ENCODE assay signal across 8 mouse cellular contexts in the genomic region with DNA sequence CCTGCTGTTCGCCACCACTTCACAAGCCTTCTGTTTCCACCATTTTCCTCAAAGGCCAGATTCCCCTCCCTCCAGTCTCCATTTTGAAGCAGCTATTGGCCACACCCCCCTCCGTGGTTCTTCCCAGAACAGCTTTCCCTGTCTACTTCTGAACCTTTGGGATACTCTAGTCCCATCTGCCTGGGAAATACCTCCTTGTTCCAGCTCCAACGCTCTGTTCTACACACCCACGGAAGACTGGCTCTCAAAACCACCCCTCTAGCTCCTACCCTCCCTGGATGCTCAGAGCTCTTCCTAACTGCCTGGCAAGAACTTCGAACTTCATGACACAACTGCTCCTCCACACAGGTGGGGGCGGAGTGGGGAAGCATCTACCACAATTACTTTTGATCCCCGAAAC. TPM values are rescaled to one million over a fixed set of nuclear protein-coding genes. Genes with fewer than 3 reads are reported as not detected.
DNase-seq lines count a peak whose midpoint lies in the region; ATAC-seq and TF ChIP-seq lines count a peak whose summit lies in the region.

No protein-coding gene starts in this region.

- H3K4me3 ChIP-seq in cerebellum, adult 2 months (replicated peaks; ENCODE audit: insufficient read depth, low read depth, low read length) = no peak overlapping the region
- H3K4me3 ChIP-seq in intestine, embryonic 15.5 days (replicated peaks) = 0 out of 2 replicates have a peak overlapping the region, but pooled peaks have one; percentile 3
- peak overlapping the region; percentile 64 for H3K4me3 ChIP-seq in midbrain, embryonic 10.5 days

- TF ChIP-seq CTCF in cerebellum, adult 2 months (IDR thresholded peaks at IDR 0.05; ENCODE audit: borderline replicate concordance, insufficient read depth, low read depth, low read length) = no peak
- TF ChIP-seq CTCF in brain, embryonic 14.5 days (IDR thresholded peaks at IDR 0.05; ENCODE audit: borderline replicate concordance, extremely low read depth, insufficient read depth, insufficient read length) = no peak

- peaks cover 6% of the 10 kb centered on the region for H3K4me1 ChIP-seq in cerebellum, adult 2 months (ENCODE audit: control insufficient read depth, insufficient read depth, low read length)
- peaks cover 38% of the 10 kb centered on the region for H3K4me1 ChIP-seq in intestine, embryonic 15.5 days (replicated peaks)
- peaks cover 49% of the 10 kb centered on the region for H3K4me1 ChIP-seq in midbrain, embryonic 10.5 days

- H3K4me2 ChIP-seq in intestine, embryonic 15.5 days (replicated peaks) = peak overlapping the region; percentile 77

- no peak for TF ChIP-seq POLR2A in cerebellum, adult 2 months (IDR thresholded peaks at IDR 0.05; ENCODE audit: borderline replicate concordance, insufficient read depth, low read length)
- TF ChIP-seq POLR2A in brain, embryonic 14.5 days (IDR thresholded peaks at IDR 0.05; ENCODE audit: borderline replicate concordance, extremely low read depth, insufficient read depth, insufficient read length, poor library complexity, severe bottlenecking) = no peak

- no peak for ATAC-seq in intestine, embryonic 15.5 days

- no peaks in the 10 kb centered on the region for H3K27me3 ChIP-seq in cerebellum, adult 2 months (ENCODE audit: control insufficient read depth, insufficient read depth, low read length)
- no peaks in the 10 kb centered on the region for H3K27me3 ChIP-seq in intestine, embryonic 15.5 days (replicated peaks)
- H3K27me3 ChIP-seq in midbrain, embryonic 10.5 days (ENCODE audit: low read depth, poor library complexity, severe bottlenecking) = no peaks in the 10 kb centered on the region

- H3K9me3 ChIP-seq in intestine, embryonic 15.5 days = no peaks in the 10 kb centered on the region
- H3K9me3 ChIP-seq in midbrain, embryonic 10.5 days (replicated peaks) = no peaks in the 10 kb centered on the region

- H3K9ac ChIP-seq in intestine, embryonic 15.5 days = no peak overlapping the region

- H3K27ac ChIP-seq in cerebellum, adult 2 months (ENCODE audit: insufficient read depth, low read length) = no peak overlapping the region
- no peak overlapping the region for H3K27ac ChIP-seq in intestine, embryonic 15.5 days
- peak overlapping the region; percentile 38; the same call in 1 of the 2 replicates for H3K27ac ChIP-seq in midbrain, embryonic 10.5 days (replicated peaks)

- WGBS in cerebellum, adult 2 months = 75% methylated on average over 7 of the region's 7 CpGs
- 79% methylated on average over 7 of the region's 7 CpGs for WGBS in intestine, embryonic 15.5 days
- WGBS in midbrain, embryonic 10.5 days = 86% methylated on average over 7 of the region's 7 CpGs

- H3K36me3 ChIP-seq in intestine, embryonic 15.5 days = no peaks in the 10 kb centered on the region
- peaks cover 34% of the 10 kb centered on the region for H3K36me3 ChIP-seq in midbrain, embryonic 10.5 days

- DNase-seq in cerebellum, postnatal 10 days = peak; percentile 20 to 22
- DNase-seq in cerebellum, adult 2 months = no peak
- DNase-seq in brain, embryonic 14.5 days (ENCODE audit: low read depth) = peak; percentile 16
- DNase-seq in midbrain, embryonic 10.5 days (ENCODE audit: low spot score) = no peak
- DNase-seq in thymus, postnatal 14 days = no peak
- no peak for DNase-seq in ovary, postnatal 14 days (ENCODE audit: low spot score)
- no peak for DNase-seq in Muller cell, postnatal 12 days (ENCODE audit: inconsistent ontology term)

RNA-seq across cellular contexts. Expression of a gene that starts 2.0 kb away (rescaled TPM):
- polyA plus RNA-seq in cerebellum, adult 2 months (2012; rRNA removed) = 22.8 and 23.1 TPM in 2 replicates
- polyA plus RNA-seq in brain, embryonic 14.5 days (2012; rRNA removed) = 83.7 and 101 TPM in 2 replicates
- polyA plus RNA-seq in intestine, embryonic 15.5 days (2015; fragmentation: Nextera tagmentation; extraction: Ambion mirVana) = 121 and 123 TPM in 2 replicates
- polyA plus RNA-seq in midbrain, embryonic 10.5 days (2016; fragmentation: Nextera tagmentation; extraction: Ambion mirVana) = 81.5 and 90.3 TPM in 2 replicates

RNA-seq across cellular contexts. Expression of a gene that starts 37.5 kb away (rescaled TPM):
- polyA plus RNA-seq in cerebellum, adult 2 months (2012; rRNA removed) = 32.3 and 32.6 TPM in 2 replicates
- polyA plus RNA-seq in brain, embryonic 14.5 days (2012; rRNA removed) = 12.4 and 18.3 TPM in 2 replicates
- polyA plus RNA-seq in intestine, embryonic 15.5 days (2015; fragmentation: Nextera tagmentation; extraction: Ambion mirVana) = 18.0 and 21.8 TPM in 2 replicates
- polyA plus RNA-seq in midbrain, embryonic 10.5 days (2016; fragmentation: Nextera tagmentation; extraction: Ambion mirVana) = 22.1 and 25.4 TPM in 2 replicates

RNA-seq across cellular contexts. Expression of a gene that starts 48.0 kb away (rescaled TPM):
- 52.0 and 56.9 TPM in 2 replicates for polyA plus RNA-seq in cerebellum, adult 2 months (2012; rRNA removed)
- 77.7 and 89.6 TPM in 2 replicates for polyA plus RNA-seq in brain, embryonic 14.5 days (2012; rRNA removed)
- polyA plus RNA-seq in intestine, embryonic 15.5 days (2015; fragmentation: Nextera tagmentation; extraction: Ambion mirVana) = 55.2 and 58.7 TPM in 2 replicates
- 64.7 and 65.7 TPM in 2 replicates for polyA plus RNA-seq in midbrain, embryonic 10.5 days (2016; fragmentation: Nextera tagmentation; extraction: Ambion mirVana)

RNA-seq across cellular contexts. Expression of a gene that starts 48.1 kb away (rescaled TPM):
- polyA plus RNA-seq in cerebellum, adult 2 months (2012; rRNA removed) = 4.8 and 6.2 TPM in 2 replicates
- polyA plus RNA-seq in brain, embryonic 14.5 days (2012; rRNA removed) = 9.8 and 11.0 TPM in 2 replicates
- 21.4 and 22.3 TPM in 2 replicates for polyA plus RNA-seq in intestine, embryonic 15.5 days (2015; fragmentation: Nextera tagmentation; extraction: Ambion mirVana)
- polyA plus RNA-seq in midbrain, embryonic 10.5 days (2016; fragmentation: Nextera tagmentation; extraction: Ambion mirVana) = 18.9 and 19.2 TPM in 2 replicates

Comparison
In these comparisons a context has a peak if more than half of its experiments do, and no peak if none do; other contexts are left out.
1. DNase-seq: peak in cerebellum, postnatal 10 days (2 of 2) and brain, embryonic 14.5 days (single experiment); none in cerebellum, adult 2 months (0 of 2), midbrain, embryonic 10.5 days (single experiment), thymus, postnatal 14 days (single experiment), ovary, postnatal 14 days (single experiment) and Muller cell, postnatal 12 days (single experiment).